ENCODE assay signal across 16 mouse cellular contexts in the genomic region with DNA sequence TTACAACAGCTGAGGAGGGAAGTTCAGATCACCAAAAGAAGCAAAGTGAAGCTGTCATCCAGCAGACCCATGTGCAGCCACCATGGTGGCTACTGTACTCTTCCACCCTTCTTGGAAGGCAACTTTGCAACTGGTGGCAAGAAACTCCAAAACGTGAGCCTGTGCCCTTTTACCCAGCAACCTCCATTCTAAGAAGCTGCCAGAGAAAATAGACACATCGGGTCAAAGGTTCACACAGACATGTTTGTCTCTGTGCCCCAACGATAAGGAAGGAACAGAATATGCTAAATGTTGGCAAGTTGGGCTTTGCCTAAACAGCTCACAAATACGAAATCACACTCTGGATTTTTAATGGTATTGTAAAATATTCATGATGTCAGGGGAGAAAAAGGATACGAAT.
"Had no signal": no experiment of that assay in that cellular context is flagged by ENCODE, and none has a peak within 500 bp of the region (broad histone marks: within the 10 kb centered on the region; RNA-seq: fewer than 3 reads in every experiment).

No protein-coding gene starts in this region.

- H3K4me1 ChIP-seq: lung, embryonic 15.5 days; megakaryocyte, embryonic 14.5 days; midbrain, embryonic 13.5 days; midbrain, embryonic 15.5 days; neural tube, embryonic 12.5 days; stomach, embryonic 15.5 days had no signal

- H3K27me3 ChIP-seq: lung, embryonic 15.5 days; midbrain, embryonic 13.5 days; midbrain, embryonic 15.5 days; neural tube, embryonic 12.5 days; stomach, embryonic 15.5 days had no signal

- ATAC-seq: lung, postnatal 0 days; midbrain, embryonic 13.5 days; midbrain, embryonic 15.5 days had no signal

- H3K27ac ChIP-seq: lung, embryonic 15.5 days; macrophage; midbrain, embryonic 13.5 days; midbrain, embryonic 15.5 days; neural tube, embryonic 12.5 days; stomach, embryonic 15.5 days; stomach, postnatal 0 days had no signal

- H3K36me3 ChIP-seq: lung, embryonic 15.5 days; midbrain, embryonic 13.5 days; midbrain, embryonic 15.5 days; neural tube, embryonic 12.5 days; stomach, embryonic 15.5 days had no signal

- H3K9ac ChIP-seq: lung, embryonic 15.5 days; midbrain, embryonic 13.5 days; midbrain, embryonic 15.5 days; neural tube, embryonic 12.5 days; stomach, embryonic 15.5 days had no signal

- H3K4me2 ChIP-seq: lung, embryonic 15.5 days; midbrain, embryonic 11.5 days; midbrain, embryonic 13.5 days; midbrain, embryonic 15.5 days; neural tube, embryonic 12.5 days; stomach, embryonic 15.5 days had no signal

- H3K9me3 ChIP-seq: lung, embryonic 15.5 days; megakaryocyte, embryonic 14.5 days; midbrain, embryonic 13.5 days; midbrain, embryonic 15.5 days; neural tube, embryonic 12.5 days; stomach, embryonic 15.5 days had no signal

- DNase-seq: lung, adult 2 months; lung, postnatal 14 days; lung, postnatal 36 days; right cerebral cortex, postnatal 14 days; thymus, adult 2 months; thymus, postnatal 36 days had no signal

- H3K4me3 ChIP-seq: lung, embryonic 15.5 days; megakaryocyte, embryonic 14.5 days; midbrain, embryonic 13.5 days; midbrain, embryonic 15.5 days; neural tube, embryonic 12.5 days; stomach, embryonic 15.5 days had no signal
